Mouse (Mus musculus) layer of hippocampus, adult 8-10 months (tissue): ENCODE measurements around the gene Acoxl. TPM values are rescaled to one million over a fixed set of nuclear protein-coding genes. Genes with fewer than 3 reads are reported as not detected.
A peak's percentile ranks its signal among the peaks of the same experiment; 100 is the strongest.

Experiments used
- DNase-seq, 2 experiments: peaks; one replicate each; pipeline ENCODE4 v3.0.0; 2022; ENCODE audit warnings: low spot score in 2 of 2
- total RNA-seq, 4 experiments: library from RNA; stranded (reverse); gene quantifications; 2 replicates each; pipeline ENCODE4 v1.2.4; 2022

The Acoxl gene
- total RNA-seq, 4 experiments from 2014 or later = not detected

DNA sequence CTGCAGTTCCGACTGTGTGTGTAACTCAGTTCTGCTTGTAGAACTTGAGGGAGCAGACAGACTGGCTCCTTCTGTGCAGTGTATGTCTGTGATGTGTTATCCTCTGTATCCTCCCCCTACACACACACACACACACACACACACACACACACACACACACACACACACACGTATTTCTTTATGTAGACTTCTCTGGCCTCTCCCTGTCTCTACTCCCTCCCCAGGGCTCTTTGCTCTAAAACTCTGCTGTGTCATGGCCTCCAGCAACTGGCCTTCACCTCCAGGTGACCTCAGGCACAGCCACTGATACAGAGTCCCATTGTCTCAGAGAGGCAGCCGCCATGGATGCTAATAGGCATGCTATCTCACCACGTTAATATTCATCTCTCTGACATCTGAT is 276.9 kb downstream of the Acoxl start:
- DNase-seq = no peak

DNA sequence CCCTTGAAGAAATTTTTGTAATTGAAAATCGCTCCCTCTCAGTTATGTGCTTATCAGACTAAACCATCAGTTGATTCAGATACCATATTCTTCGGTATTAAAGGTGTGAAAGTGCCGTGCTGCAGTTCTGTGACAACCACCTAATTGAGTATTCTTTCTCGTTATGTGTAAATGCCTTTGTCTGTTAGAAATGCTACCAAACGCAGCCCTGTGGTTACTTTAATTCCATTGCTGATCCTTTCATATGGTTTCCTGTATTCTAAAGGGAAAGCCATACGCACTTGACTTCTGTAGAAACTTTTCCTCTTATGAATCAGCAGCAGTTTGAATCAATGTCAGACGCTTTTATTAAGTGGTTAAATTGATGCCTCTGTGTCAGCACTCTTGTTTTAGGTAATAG is 278.9 kb downstream of the Acoxl start:
- DNase-seq = no peak

DNA sequence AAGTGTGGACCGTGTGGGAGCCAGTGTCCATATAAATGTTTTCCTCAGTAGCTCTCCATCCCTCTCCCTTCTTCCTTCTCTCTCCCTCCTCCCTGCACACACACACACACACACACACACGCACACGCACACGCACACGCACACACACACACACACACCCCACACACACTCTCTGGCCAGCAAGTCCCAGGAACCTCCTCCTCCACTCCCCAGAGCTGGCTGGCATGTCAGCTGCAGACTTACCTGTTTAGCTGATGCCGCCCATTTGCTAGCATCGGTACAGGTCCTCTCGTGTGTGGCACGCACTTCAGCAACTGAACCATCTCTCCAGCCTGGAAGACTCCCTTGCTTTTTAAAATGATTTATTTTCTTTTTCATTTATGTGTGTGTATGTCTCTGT is 280.3 kb downstream of the Acoxl start:
- no peak for DNase-seq

DNA sequence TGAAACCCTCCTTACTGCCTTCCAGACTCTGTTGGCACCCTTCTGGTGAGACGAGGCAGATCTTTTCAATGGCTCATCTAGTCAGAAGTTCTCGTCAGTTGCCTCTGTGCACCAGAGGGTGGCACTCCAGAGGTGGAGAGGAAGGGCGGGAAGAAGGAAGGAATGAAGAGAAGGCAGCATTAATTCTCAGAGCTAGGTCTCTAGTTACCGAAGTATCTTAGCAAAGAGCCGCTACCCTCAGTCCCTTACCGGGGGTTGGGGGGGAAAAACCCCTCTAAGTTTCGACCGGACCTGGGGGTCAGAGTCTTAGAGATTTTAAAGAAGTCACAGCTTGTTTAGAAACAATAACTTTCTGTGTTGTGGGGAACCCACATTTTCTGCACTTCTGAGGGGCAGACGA is 283.8 kb downstream of the Acoxl start:
- no peak for DNase-seq

DNA sequence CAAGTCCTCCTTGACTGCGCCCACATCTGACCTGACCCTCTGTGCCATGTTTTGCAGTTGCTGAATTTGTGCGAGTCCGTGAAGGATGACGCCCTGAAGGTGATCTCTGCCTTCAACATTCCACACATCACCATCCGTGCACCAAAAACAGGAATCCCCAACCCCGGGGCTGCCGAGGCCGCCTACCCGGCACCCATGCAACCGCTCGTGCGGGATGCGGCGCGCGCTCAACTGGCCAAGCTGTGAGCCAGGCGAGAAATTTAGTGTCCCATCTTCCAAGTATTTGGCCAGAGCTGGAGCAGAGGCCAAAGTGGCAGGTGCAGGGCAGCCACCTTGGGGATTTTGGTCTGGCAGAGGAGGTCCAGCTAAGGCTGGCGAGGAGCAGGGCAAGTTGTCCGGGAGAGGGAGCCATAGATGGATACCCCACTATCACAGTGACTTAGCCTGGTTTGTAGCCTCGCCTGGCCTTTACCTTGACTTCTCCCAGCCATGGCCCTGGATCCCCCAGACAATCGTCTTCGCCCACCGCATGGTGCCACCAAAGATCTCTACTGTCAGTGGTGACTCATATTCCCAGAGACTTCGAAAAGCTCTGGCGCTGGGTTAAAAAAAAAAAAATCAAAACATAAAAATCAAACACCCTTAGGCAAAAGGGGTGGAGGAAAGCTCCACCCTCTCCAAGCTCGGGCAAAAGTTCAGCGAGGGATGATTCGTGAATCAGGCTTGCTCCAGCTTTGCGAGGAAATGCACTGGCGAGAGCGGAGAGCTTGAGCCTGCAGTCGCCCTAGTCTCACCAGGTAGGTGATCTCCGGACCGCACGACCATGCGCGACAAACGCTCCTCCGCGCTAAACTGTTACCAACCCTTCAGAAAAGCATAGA is 284.5 kb downstream of the Acoxl start:
- no peak for DNase-seq

DNA sequence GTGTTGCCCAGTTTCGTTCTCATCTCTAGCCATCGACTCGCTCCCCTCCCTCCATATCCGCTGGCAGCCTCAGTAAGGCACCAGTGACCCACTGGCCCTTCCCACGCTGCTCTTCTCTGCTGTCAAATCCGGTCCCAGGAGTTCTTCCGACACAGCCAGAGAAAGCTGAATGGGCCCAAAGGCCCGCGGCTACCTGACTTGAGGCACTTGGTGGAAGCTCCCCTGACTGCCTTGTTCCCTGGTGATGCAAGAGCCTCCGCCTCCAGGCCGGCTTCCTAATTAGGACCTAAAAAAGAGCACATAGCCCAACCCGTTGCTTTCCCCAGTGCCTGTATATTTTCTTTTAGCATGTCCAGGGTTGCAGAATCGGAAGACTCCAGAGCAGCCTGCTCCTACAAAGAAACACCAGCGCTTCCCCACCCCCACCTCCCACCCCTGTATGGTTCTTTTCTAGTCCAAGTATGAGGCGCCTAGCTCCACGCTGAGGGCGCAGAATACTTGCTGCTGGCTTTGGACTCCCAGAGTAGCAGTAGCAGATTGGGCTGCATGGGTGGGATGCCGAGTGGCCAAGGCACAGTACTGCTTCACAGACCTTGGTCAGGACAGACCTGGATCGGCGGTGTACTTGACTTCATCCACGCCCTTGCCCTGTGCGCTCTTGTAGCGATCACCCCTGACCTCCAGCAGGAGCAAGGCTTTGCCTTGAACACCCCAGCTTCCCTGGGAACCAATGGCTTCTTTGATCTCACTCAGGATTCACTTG is 285.4 kb downstream of the Acoxl start:
- no peak for DNase-seq

DNA sequence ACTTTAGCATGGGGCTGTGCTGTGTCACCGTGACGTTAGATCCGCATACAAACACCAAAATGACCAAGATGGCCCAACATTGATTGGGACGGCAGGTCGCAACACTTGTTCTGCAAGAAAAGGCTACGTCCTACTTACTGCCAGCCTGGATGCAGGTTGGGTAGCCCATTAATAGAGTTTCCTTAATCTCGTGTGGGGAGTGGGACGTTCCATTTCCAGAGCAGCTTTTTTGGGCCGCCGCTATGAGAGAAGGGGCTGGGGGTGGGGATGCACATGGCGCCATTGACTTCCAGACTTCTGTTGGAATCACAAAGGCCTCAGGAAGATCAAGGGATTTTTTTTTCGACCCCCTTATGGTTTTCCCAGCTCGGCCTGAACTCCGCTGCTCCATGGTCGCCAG is 286.0 kb downstream of the Acoxl start:
- no peak for DNase-seq

DNA sequence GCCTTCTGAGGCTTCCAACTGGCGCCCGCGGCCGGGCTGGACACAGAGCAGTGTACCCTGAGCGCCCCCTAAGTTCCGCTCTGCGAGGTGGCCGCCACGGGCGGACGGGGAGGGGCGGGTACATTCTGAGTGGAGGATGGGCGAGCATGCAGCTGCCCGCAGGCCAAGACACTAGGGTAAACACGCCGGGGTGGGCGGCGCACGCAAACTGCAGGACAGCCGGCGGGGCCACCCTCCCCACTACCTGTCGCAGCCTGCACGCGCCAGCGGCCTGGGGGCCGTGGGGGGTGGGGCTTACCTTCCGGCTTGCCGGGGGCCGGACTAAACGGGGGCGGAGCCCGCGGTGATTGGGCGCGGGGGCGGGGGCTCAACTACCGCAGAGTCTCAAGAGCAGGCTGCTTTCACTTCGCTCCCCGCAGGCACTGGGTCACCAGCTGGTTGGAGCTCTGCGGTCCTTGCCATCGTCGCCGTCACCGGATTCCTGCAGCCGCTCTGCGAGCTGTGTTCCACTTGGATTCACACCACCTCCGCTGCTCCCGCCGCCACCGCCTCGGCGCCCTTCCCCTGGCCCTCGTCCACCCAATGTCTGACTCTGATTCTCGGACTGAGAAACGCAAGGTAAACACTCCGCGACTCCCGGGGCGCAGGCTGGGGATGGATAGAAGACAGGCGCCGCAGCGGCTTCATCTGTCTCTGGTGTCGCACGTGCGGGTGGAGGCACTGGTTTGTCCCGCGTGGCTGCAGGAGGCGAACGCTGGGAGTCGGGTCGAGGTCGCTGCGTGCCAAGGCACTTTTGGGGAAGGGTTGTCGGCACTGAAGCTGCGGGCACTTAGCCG is 287.2 kb downstream of the Acoxl start, which contains the start of gene Bcl2l11:
Bcl2l11 (plus strand) TSS at position 404 of the 836 bp plus-strand sequence.
- DNase-seq = peak; percentile 76 to 81

DNA sequence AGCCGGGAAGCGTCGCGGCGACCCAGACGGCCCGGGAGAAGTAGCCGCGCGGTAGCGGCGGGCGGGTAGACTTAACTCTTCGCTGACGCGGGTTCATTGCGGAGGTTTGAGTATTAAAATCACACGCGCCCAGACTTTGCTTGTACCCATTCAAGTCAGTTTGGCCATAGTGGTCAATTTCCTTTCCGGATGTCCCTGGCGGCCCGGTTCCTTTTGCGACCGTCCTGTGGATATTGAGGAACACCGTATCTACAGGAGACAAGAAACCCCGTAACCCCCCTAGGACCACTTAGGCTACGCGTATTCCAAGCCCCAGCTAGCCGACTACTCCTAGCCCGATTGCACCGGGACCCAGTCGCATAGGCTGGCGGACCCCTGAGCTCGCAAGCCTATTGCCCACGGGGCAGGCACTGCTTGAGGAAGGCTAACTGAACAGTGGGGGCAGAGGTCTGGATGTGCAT is 287.9 kb downstream of the Acoxl start:
- no peak for DNase-seq

DNA sequence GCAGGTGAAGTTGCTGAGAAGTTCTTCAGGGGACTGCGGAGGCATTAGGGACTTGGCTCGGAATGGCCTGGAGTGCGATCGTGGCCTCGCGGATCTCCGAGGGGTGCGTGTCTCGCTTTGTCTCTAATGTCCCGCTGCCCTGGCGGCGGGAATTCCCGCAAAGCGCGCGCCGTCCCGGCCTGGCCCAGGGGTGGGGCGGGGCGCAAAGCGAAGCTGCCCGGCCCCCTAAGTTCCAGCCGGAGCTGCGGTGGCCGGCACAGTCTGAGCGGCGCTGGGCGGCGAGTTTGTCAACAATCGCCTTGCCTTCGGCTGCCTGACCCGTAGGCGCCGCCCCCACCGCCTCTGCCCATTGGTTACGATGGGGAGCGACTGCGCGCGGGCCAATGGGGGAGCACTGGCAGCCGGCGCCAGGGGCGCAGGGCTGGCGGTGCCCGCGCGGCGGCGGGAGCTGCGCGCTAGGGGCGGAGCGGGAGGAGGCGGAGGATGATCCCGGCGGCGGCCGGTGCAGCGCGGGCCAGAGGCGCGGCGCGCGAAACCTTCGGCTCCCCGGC is 288.5 kb downstream of the Acoxl start:
- peak; percentile 82 to 84 for DNase-seq

DNA sequence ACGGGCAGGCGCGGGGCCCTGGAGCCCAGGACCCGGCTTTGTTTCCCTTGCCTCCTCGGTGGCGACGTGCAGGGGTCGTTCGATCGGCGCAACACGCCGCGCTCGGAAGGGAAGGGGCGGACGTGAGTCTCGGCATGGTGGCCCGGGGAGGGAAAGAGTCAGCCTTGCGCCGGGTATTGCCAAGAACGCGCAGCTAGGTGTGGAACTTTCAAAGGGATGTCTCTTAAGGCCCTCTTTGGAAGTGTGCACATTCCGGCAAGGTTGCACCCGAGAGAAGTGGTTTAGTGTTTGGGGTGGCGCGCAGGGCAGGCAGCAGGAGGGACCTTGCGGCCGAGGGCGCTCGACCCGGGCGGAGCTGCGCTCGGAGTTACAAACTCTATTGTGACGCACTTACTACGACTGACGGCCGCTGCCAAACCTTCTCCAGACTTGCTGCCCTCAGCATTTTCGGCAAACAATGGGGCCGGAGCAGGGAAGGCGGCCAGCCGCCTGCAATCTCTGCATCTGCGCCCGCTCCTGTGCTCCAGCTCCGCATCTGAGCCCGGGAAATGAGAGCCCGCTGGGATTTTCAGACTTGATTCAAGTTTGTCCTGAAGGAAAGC is 289.1 kb downstream of the Acoxl start:
- DNase-seq = peak; percentile 37 to 52

DNA sequence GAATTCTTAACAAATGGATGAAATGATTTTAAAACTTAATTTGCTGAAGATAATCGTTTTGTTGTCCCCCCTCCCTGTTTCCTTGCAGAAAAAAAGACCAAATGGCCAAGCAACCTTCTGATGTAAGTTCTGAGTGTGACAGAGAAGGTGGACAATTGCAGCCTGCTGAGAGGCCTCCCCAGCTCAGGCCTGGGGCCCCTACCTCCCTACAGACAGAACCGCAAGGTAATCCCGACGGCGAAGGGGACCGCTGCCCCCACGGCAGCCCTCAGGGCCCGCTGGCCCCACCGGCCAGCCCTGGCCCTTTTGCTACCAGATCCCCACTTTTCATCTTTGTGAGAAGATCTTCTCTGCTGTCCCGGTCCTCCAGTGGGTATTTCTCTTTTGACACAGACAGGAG is 289.9 kb downstream of the Acoxl start:
- DNase-seq = no peak

DNA sequence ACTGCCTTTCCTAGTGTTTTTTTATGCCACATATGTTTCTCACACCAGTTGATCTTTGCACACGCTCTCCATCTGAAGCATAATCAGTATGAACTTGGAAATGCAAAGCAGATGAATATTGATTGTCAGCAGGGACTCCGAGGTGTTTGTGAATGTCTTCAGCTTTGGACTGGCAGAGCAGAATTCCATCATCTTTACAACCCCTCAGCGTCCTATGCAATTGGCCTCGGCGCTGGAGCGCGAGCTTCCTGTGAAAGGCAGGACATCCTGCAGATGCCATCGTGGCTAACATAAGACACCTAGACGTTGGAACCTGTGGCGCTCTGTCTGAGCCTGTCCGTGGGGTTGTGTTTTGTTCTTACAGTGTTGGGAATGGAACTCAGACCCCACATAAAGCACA is 292.8 kb downstream of the Acoxl start:
- DNase-seq = no peak

DNA sequence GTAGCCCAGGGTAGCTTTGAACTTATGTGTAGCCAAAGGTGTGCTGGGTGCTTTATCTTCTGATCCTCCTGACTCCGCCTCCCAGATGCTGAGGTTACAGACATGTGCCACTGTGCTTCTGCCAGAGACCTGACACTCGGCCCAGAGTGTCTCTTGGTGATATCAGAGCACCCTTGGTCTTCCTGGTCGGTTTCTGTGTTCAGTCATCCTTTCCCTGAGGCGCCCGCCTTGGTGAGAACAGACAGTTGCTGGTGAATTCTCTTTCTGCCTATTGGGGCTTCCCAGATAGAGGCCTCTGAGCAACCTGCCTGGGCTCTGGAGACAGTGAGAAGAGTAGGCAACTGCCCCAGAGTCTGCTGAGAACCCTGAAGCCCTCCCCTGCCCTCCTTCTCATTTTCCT is 294.0 kb downstream of the Acoxl start:
- DNase-seq = no peak

DNA sequence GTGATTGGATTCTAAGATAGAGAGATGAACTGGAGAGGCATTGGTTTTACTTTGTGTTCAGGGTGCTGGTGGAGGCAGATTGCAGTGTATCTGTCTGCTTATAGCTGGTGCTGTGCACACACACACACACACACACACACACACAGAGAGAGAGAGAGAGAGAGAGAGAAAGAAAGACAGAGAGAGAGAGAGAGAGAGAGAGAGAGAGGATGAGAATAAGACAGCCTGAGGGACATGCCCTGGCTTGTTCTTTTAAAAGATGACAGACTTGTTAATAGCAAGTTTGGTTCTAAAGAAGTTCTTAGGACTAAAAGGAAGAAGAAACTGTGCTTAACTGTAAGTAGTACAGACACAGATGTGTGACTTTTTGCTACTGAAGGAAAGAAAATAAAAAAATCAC is 295.2 kb downstream of the Acoxl start:
- no peak for DNase-seq

DNA sequence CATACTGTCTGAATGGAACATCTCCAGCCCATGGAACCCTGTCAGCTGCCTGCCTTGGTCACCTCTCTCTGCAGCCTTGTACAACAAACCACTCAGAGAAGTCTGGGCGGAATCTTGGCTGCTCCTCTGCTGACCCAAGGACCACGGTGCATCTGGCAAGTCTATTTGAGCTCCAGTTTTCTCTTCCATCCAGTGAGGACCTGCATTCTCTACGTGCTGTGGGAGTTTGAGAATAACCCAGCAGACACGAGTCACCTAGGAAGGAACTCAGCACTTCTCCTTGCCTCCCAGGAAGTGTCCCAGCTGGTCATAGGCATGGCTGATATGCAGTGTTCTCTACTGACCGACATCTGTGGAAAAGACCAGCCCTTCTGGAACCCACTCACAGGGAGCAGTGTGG is 295.8 kb downstream of the Acoxl start:
- no peak for DNase-seq

DNA sequence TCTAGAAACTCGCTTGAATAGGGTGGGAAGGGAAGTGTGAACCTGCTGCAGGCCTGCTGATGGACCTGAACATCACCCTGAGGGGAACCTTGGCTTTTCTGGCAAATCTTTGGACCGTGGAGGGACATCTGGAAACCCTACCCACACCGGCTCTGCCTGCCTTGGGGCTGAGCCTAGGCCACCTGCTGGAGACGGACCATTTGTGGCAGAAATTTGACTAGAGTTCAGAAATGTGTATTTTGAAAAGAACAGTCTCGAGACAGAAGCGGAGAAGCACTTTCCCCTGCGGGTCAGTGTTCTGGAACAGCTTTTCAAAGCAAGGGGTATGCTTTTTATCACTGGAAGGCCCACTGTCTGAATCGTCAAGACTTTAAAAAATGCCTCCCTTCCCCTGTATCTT is 296.3 kb downstream of the Acoxl start:
- DNase-seq = no peak

DNA sequence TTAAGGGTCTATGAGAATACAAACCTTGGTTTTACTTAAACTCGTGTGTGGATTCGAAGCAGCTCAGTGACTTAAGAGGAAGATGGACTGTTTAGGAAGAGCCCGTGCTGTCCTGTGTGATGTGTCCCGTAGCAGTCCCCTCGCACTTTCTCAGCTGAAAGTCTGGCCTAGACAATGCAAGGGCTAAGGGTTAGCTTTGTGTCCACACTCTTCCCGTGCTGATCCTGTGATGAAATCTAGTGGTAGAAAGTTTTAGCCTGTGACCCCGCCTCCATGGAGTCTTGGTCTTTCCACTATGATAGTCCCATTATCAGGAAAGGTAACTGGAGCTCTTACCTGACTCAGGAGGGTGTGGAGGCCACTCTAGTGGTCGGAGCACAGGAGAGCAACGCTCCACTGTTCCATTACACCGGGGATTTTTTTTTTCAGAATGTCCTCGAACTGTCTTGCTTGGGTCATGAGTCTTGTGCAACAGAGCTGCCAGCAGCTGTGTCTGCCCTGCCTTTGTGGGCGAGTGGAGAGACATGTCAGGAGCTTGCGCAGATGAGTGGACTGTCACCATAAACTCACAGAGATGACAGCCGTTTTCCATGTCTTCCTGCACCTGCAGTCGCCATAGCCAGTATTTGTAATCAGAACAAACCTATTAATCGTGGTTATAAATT is 298.2 kb downstream of the Acoxl start:
- no peak for DNase-seq

DNA sequence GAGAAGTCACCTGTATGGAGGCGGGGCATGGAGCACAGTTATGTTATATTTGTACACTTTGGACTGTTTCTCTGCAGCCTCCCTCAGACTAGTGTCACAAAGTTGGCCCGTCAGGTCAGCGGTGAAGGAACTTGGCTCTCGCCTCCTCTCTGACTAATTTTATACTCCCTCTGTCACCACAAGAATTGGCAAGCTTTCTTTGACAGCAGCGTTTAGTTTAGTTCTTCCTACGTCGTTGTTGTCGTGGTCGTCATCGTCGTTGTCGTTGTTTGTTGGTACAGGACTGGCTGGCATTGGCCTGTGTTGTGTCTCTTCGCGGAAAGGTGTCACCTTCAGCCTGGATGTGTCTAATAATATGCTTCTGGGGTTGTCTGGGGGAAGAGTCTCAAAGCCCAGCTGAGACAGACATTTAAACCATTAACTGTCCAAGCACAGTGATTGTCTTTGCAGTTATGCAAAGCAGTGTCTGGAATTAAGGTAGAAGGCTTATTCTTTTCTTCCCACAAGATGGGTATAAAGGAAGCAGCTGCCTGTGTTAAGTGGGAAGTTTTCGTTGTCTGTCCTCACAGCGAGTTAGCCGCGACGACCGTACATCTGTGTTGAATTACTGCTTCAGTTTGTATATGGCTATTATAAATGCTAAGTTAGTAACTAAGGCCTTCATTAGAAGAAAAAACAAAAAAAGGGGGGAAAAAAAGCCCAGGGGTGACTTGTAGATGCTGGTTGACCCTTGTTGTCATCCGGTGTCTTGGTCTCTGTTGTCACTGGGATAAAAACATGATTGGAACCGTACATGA is 299.0 kb downstream of the Acoxl start:
- no peak for DNase-seq

DNA sequence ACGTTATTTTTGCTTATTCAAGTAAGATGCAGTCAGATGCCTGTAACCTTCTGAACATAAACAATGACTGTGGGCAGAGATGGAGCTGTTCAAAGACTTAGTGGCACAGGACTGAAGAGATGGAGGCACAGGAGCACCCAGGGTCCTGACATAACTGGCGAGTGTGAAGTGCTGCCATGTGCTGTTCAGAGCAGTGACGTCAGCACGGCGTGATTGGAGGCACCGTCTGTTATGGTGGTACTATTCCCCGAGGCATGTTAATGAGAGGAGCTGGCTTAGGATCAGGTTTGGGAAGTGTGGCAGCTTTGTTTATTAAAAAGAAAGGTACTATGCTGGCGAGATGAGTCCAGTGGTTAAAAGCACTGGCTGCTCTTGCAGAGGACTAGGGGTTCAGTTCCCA is 300.2 kb downstream of the Acoxl start:
- DNase-seq = no peak
